Mouse (Mus musculus) activated CD4-positive, CD25-positive, alpha-beta regulatory T cell, adult 4 months (primary cell): Measurements from ENCODE around the gene Zfp955b. TPM values are rescaled to one million over a fixed set of nuclear protein-coding genes. Genes with fewer than 3 reads are reported as not detected.
"Not testable (repeated sequence)": the region's sequence is repeated elsewhere in the genome, so short reads cannot be mapped to it uniquely, and the experiment has no call there.

ENCODE experiments used
- ATAC-seq: one replicate; pipeline ENCODE4 v1.8.0; 2017
- polyA plus RNA-seq, 2 experiments: library from polyadenylated mRNA; unstranded; fragments of 100-300 nt; shearing (Covaris generic); gene quantifications; one replicate each; pipeline ENCODE4 v1.2.1; 2017

Gene Zfp955b
- polyA plus RNA-seq: 1 to 10 TPM; 7.9 to 8.8 TPM

DNA sequence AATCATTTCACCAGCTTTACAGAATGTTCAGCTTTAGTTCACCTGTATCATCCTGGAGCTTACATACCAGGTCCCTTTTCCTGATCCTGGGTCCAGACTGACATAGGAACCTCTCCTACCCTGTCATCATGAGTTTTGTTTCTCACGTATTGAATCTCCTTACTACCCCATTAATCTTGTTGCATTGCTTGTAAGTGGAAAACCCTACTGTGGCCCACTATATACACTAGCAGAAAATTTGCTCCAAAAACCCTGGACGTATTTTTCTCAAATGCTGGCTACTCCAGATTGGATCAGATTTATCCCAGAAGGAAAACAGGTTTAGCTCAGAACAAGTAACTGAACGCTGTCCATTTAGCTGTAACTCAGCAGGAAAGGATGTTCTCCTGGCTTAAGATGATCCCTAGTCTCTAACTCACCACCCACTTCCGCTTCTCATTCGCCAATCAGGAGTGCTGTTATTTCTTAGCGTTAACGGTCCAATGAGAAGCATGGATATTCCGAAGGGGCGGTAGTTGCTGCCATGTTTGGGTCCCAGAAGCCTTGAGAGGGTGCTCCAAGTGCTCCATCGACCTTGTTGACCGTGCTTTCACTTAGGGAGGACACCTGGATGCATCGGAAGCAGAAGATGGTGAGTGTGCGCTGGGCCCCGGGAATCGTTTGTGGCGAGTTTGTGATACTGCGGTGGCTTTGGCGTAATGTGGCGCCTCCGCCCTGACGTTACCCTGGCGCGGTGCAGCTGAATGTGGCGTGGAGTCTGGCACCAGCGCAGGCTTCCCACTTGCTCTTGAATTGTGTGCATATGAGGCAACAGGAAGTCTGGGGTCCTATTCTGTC is at the start of gene Zfp955b:
TSS of gene Zfp955b (plus strand) at position 506 of the 837 bp plus-strand sequence.
- peak; percentile 98 for ATAC-seq

DNA sequence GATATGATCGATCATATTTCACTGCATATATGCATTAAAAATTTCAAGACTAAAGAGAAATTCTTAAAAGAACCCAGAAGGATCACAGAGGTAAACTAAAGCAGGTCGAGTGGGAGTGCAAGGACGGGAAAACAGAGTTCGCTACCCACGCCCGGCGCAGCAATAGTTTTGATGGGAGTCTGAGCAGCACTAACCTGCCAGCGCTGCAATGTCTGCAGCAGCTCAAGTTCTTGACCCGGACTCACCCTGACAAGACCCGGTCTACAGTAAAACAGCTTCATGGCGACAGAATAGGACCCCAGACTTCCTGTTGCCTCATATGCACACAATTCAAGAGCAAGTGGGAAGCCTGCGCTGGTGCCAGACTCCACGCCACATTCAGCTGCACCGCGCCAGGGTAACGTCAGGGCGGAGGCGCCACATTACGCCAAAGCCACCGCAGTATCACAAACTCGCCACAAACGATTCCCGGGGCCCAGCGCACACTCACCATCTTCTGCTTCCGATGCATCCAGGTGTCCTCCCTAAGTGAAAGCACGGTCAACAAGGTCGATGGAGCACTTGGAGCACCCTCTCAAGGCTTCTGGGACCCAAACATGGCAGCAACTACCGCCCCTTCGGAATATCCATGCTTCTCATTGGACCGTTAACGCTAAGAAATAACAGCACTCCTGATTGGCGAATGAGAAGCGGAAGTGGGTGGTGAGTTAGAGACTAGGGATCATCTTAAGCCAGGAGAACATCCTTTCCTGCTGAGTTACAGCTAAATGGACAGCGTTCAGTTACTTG is 34.6 kb upstream of the Zfp955b start, which contains the start of gene Zfp955a:
TSS of gene Zfp955a (minus strand) at position 616 of the 789 bp plus-strand sequence.
- ATAC-seq: peak; percentile 97

- ATAC-seq: not testable (repeated sequence)
Observed at GRCm38 (mm10) chr17:33255319-33255657, 34.1 kb upstream of the Zfp955b start.

- ATAC-seq: no peak
Observed at GRCm38 (mm10) chr17:33264376-33264775, 25.0 kb upstream of the Zfp955b start, which contains the start of gene Olfr63. TSS of gene Olfr63 (plus strand) at chr17:33264676.

DNA sequence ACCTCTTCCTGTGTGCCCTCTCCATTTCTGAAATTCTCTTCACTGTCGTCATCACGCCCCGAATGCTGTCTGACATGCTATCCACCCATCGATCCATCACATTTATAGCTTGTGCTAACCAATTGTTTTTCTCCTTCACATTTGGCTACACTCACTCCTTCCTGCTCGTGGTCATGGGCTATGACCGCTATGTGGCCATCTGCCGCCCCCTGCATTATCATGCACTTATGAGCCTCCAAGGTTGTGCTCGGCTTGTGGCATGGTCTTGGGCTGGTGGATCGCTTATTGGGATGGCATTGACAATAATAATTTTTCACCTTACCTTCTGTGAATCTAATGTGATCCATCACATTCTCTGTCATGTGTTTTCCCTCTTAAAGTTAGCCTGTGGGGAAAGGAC is 20.4 kb upstream of the Zfp955b start:
- ATAC-seq: no peak

GRCm38 (mm10) chr17:33289876-33290149 is 469 bp downstream of the Zfp955b start:
- ATAC-seq: not testable (repeated sequence)

DNA sequence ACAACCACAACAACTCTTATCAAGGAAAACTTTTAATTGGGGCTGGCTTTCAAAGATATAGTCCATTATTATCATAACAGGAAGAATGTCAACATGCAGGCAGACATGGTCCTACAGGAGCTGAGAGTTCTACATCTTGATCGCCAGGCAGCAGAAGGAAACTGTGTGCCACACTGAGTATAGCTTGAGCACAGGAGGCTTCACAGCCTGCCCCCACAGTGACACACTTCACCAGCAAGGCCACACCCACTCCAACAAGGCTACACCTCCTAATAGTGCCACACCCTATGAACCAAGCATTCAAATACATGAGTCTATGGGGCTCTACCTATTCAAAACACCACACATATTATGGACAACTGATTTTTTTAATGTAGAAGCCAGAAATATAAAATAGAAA is 63.6 kb downstream of the Zfp955b start:
- no peak for ATAC-seq

Other genes starting within 250 kb of the Zfp955b start
- gene 4921501E09Rik, start 221.5 kb upstream of the Zfp955b start, polyA plus RNA-seq: not detected
- 1 to 10 TPM; 5.8 to 6.1 TPM for gene Zfp563, start 200.2 kb upstream of the Zfp955b start, polyA plus RNA-seq
- gene Morc2b, start 149.9 kb upstream of the Zfp955b start, polyA plus RNA-seq: not detected
- not detected for gene Olfr55, start 121.1 kb upstream of the Zfp955b start, polyA plus RNA-seq
- not detected for gene Olfr239, start 98.2 kb upstream of the Zfp955b start, polyA plus RNA-seq
- gene Olfr1564, start 67.9 kb upstream of the Zfp955b start, polyA plus RNA-seq: not detected
- gene Zfp955a, start 34.4 kb upstream of the Zfp955b start, polyA plus RNA-seq: 10 to 100 TPM; 12.4 to 14.4 TPM
- under 1 TPM in 1 of 2 experiments, not detected in 1; 0.12 TPM for gene Olfr63, start 24.9 kb upstream of the Zfp955b start, polyA plus RNA-seq
- 10 to 100 TPM in 1 of 2 experiments, 1 to 10 TPM in 1; 7.7 to 10.4 TPM for gene Zfp81, start 69.3 kb downstream of the Zfp955b start, polyA plus RNA-seq
- gene Zfp101, start 105.1 kb downstream of the Zfp955b start, polyA plus RNA-seq: 10 to 100 TPM in 1 of 2 experiments, 1 to 10 TPM in 1; 9.0 to 13.8 TPM
- not detected for gene Actl9, start 143.4 kb downstream of the Zfp955b start, polyA plus RNA-seq
- gene Adamts10, start 234.7 kb downstream of the Zfp955b start, polyA plus RNA-seq: 10 to 100 TPM; 49.7 to 56.7 TPM